Mouse (Mus musculus) hindbrain, embryonic 11.5 days (tissue): ENCODE measurements around the gene Rimbp2. TPM values are rescaled to one million over a fixed set of nuclear protein-coding genes. Genes with fewer than 3 reads are reported as not detected.

Source experiments
- ATAC-seq: fragments of 200-750 bp; cut with Nextera tagmentation; 2 replicates; pipeline ENCODE4 v1.8.0; 2017; ENCODE audit warnings: mild to moderate bottlenecking, moderate TSS enrichment, moderate library complexity; ENCODE audit not compliant: low FRiP score
- DNase-seq: peaks from one replicate; pipeline ENCODE4 v3.0.0-alpha.2; 2015; ENCODE audit warnings: low spot score
- H3K27ac ChIP-seq: fragments of 300-500 bp; sonication (generic); 2 replicates; pipeline ENCODE4 v1.5.1; 2014; ENCODE audit warnings: mild to moderate bottlenecking, low read depth, low read length
- H3K27me3 ChIP-seq: fragments of 300-500 bp; sonication (generic); 2 replicates; pipeline ENCODE4 v1.6.1; 2014; ENCODE audit warnings: mild to moderate bottlenecking, low read length, moderate library complexity, mixed read lengths; ENCODE audit not compliant: control insufficient read depth, insufficient read depth
- H3K36me3 ChIP-seq: fragments of 300-500 bp; sonication (generic); 2 replicates; pipeline ENCODE4 v1.6.1; 2014; ENCODE audit warnings: mild to moderate bottlenecking, low read length, moderate library complexity, mixed read lengths; ENCODE audit not compliant: control insufficient read depth, insufficient read depth
- H3K4me1 ChIP-seq: fragments of 300-500 bp; sonication (generic); replicated peaks from 2 replicates; pipeline ENCODE4 v1.6.1; 2014; ENCODE audit warnings: low read length, mixed read lengths; ENCODE audit not compliant: control insufficient read depth, insufficient read depth
- H3K4me2 ChIP-seq: fragments of 300-500 bp; sonication (generic); replicated peaks from 2 replicates; pipeline ENCODE4 v1.6.1; 2014; ENCODE audit warnings: mild to moderate bottlenecking, low read depth, low read length
- H3K4me3 ChIP-seq: fragments of 300-500 bp; sonication (generic); 2 replicates; pipeline ENCODE4 v1.5.1; 2014; ENCODE audit warnings: low read depth, low read length
- H3K9ac ChIP-seq: fragments of 300-500 bp; sonication (generic); 2 replicates; pipeline ENCODE4 v1.6.1; 2014; ENCODE audit warnings: low read depth, low read length
- H3K9me3 ChIP-seq: fragments of 300-500 bp; sonication (generic); 2 replicates; pipeline ENCODE4 v1.6.1; 2016; ENCODE audit warnings: low read length; ENCODE audit not compliant: control insufficient read depth
- WGBS: fragments of 180-500 bp; shearing (Covaris S2); extraction: QIAGEN DNeasy Blood & Tissue Kit; methylation state at CpG from one replicate; pipeline ENCODE4 v1.1.7; 2014; 5-methylcytosine and 5-hydroxymethylcytosine counted together
- polyA plus RNA-seq: library from polyadenylated mRNA; unstranded; fragments of >200 nt; fragmentation: Nextera tagmentation; extraction: Ambion mirVana; gene quantifications from 2 replicates; pipeline ENCODE4 v1.2.1, GENCODE M21; 2014

Rimbp2 gene
- polyA plus RNA-seq, 1 experiment from 2014 or later, result 1.4 TPM

DNA sequence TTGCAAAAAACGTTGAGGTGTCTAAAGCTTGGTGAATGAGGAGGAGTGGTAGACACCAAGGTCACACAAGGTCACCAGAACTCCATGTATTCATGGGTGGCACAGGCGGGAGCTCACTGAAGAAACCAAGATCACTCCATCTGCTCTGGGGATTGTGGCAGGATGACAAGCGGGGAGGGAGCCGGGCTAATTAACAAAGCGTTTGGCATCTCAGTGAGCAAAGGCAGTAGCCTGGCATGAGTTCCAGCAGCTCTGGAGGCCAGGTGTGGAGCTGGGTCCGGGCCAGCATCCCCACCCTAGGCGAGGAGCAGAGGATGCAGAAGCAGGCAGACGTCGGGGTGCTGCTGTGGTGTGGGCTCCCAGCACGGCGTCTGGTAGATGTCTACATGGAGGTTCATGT is 108.3 kb downstream of the Rimbp2 start:
- no peak overlapping the region for H3K27ac ChIP-seq
- DNase-seq (no peak), ATAC-seq (no peak)
- 87% methylated on average over 11 of the region's 11 CpGs for WGBS
- no peak overlapping the region for H3K4me3 ChIP-seq
- no peaks in the 10 kb centered on the region for H3K27me3 ChIP-seq
- no peak overlapping the region for H3K9ac ChIP-seq
- H3K4me2 ChIP-seq, result no peak overlapping the region
- no peaks in the 10 kb centered on the region for H3K9me3 ChIP-seq
- no peaks in the 10 kb centered on the region for H3K36me3 ChIP-seq
- H3K4me1 ChIP-seq, result no peaks in the 10 kb centered on the region

DNA sequence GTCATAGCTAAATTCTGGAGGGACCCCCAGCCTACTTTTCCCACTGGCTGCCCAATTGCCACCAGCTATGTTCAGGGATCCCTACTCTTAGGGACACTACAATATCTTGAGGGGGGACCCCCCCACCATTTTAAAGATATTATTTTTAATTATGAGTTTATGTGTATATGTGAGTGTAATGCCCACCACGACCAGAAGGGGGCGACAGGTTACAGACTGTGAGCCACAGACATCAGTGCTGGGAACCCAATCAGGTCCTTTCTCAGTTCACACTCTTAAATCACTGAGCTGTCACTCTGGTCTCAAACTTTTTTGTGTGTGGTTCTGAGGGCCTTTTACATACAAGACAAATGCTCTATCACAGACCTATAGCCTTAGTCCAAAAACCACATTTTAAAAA is 109.3 kb downstream of the Rimbp2 start:
- Histone ChIP-seq H3K9ac (no peak overlapping the region), H3K4me1 (no peaks in the 10 kb centered on the region), H3K4me3 (no peak overlapping the region), H3K4me2 (no peak overlapping the region), H3K27ac (no peak overlapping the region), H3K9me3 (no peaks in the 10 kb centered on the region), H3K36me3 (no peaks in the 10 kb centered on the region), H3K27me3 (no peaks in the 10 kb centered on the region)
- no peak for DNase-seq
- 44% methylated on average over 2 of the region's 2 CpGs for WGBS
- no peak for ATAC-seq

DNA sequence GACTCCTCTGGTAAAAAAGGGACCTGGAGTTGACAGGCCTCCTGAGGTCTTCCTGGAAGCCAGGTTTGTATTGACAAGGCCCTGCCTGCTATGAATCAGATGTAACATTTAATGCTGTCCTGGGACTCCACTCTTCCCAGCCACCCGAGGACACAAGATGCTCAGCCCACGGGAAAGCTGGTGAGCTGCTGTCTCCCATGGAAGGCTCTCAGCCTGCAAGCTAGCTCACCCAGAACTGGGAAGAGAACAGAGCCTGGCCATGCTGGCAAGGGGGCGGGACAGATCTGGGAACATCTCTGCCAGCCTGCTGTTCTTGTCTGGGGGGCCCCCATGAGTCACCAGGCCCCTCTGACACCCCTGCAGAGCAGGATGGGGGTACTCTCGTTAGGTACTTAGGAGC is 111.7 kb downstream of the Rimbp2 start:
- 66% methylated on average over 4 of the region's 4 CpGs for WGBS
- Histone ChIP-seq H3K27ac (no peak overlapping the region), H3K9ac (no peak overlapping the region), H3K4me2 (no peak overlapping the region), H3K4me3 (no peak overlapping the region), H3K27me3 (no peaks in the 10 kb centered on the region), H3K36me3 (no peaks in the 10 kb centered on the region), H3K4me1 (no peaks in the 10 kb centered on the region), H3K9me3 (no peaks in the 10 kb centered on the region)
- ATAC-seq, result no peak
- no peak for DNase-seq

DNA sequence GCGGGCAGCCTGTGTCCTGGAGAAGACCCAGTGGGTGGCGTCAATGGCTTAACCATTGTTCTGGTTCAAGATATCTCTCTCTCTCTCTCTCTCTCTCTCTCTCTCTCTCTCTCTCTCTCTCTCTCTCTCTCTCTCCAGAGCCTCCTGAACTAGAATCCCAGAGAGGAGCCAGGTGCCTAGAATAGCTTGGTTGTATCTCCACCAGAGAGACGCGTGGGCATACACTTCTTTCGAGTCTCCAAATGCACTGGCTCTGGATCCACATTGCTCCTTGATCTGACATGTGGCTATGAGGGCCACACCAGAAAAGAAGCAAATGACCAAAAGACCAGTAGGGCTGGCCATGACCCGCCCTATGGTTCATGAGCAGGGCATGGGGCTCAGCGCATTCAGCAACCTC is 116.2 kb downstream of the Rimbp2 start:
- Histone ChIP-seq H3K4me1 (no peaks in the 10 kb centered on the region), H3K4me2 (no peak overlapping the region), H3K36me3 (no peaks in the 10 kb centered on the region), H3K27ac (no peak overlapping the region), H3K9me3 (no peaks in the 10 kb centered on the region), H3K9ac (no peak overlapping the region), H3K4me3 (no peak overlapping the region), H3K27me3 (no peaks in the 10 kb centered on the region)
- WGBS, result 92% methylated on average over 7 of the region's 7 CpGs
- DNase-seq (no peak), ATAC-seq (no peak)

DNA sequence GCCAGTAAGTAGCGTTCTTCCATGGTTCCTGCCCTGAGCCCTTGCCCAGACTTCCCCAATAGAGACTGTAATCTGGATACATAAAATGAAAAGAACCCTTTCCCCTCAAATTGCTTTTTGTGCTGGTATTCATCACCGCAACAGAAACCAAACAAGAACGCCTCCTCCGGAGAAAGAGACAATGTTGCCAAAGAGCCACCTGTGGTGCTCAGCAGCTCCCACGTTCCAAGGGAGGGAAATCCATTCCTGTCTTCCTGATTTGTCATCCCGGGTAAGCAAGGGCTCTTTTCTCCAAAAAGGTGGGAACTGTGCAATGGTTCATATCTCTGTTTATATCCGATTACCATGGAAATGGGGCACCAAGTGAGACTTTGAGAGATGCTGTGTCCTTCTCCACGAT is 119.2 kb downstream of the Rimbp2 start:
- Histone ChIP-seq H3K36me3 (no peaks in the 10 kb centered on the region), H3K4me2 (no peak overlapping the region), H3K9ac (no peak overlapping the region), H3K27me3 (no peaks in the 10 kb centered on the region), H3K4me3 (no peak overlapping the region), H3K4me1 (no peaks in the 10 kb centered on the region), H3K27ac (no peak overlapping the region), H3K9me3 (no peaks in the 10 kb centered on the region)
- 57% methylated on average over 8 of the region's 8 CpGs for WGBS
- DNase-seq (no peak), ATAC-seq (no peak)

DNA sequence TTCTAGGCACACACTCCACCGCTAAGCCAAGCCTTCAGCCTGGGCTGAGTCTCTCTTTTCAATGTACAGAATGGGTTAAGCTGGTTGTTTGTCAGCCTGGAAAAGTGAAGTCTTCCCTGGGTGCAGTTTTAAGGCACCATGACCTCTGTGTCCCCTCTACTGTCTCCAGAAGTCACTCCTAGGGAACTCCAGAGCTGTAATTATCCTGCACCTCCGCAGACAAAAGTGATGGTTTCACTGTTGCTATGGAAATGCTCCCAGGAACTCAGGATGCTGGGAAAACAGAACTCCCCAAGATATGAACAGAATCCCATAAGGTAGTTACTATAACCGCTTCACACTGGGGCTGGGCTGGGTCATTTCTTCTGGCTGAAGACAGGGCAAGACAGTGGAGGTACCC is 130.4 kb downstream of the Rimbp2 start:
- DNase-seq, result no peak
- 84% methylated on average over 3 of the region's 3 CpGs for WGBS
- no peaks in the 10 kb centered on the region for H3K9me3 ChIP-seq
- H3K9ac ChIP-seq, result no peak overlapping the region
- no peaks in the 10 kb centered on the region for H3K27me3 ChIP-seq
- H3K36me3 ChIP-seq, result no peaks in the 10 kb centered on the region
- H3K27ac ChIP-seq, result no peak overlapping the region
- H3K4me3 ChIP-seq, result no peak overlapping the region
- no peak overlapping the region for H3K4me2 ChIP-seq
- no peaks in the 10 kb centered on the region for H3K4me1 ChIP-seq
- no peak for ATAC-seq

DNA sequence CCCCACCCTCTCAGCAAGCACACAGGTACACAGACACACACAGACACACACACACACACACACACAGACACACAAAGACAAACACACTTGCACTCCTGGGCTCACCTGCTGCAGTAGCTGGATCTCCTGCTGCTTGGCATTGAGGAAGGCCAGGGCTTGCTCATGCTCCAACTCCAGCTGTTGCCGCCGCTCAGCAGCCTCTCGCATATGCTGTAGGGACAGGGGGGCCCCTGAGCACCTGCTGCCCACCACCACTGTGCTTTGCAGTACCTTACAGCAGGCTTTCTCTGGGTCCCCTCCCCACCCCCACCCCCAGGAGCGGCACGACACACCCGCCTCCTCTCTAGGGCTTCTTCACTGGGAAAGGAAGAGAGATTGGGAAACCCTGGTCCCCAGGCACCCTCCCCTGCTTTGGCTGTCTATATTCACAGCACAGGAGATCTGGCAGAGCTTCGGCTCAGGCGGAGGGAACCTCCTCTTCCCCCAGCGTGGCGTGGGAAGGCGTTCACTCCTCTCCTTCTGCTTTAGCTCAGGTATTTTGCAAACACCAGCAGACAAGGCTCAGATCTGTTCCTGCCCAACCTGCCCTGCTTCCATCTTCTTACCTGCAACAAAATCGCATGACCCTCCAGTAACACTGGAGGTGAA is 133.5 kb downstream of the Rimbp2 start:
- ATAC-seq (no peak), DNase-seq (no peak)
- Histone ChIP-seq H3K36me3 (no peaks in the 10 kb centered on the region), H3K9ac (no peak overlapping the region), H3K27ac (no peak overlapping the region), H3K4me3 (no peak overlapping the region), H3K4me2 (no peak overlapping the region), H3K4me1 (no peaks in the 10 kb centered on the region), H3K27me3 (no peaks in the 10 kb centered on the region), H3K9me3 (no peaks in the 10 kb centered on the region)
- WGBS, result 66% methylated on average over 8 of the region's 12 CpGs

DNA sequence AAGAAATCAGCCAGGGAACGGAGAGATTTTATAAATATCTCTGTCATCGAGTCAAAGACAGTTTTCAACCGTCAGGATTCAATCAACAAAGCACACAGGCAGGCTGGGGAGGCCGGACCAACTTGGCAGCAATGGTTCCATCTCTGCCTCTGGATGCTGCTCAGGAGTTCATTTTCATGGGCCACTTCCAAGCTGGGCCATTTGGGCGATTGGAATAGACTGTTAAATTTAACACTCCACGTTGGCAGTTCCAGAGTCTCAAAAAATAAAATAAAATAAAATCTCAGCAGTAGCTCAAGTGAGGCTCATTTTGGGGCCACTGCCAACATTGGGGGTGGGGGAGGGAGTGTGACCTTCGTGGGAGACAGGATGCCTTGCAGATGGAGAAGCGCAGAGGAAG is 137.7 kb downstream of the Rimbp2 start:
- Histone ChIP-seq H3K4me1 (no peaks in the 10 kb centered on the region), H3K9me3 (no peaks in the 10 kb centered on the region), H3K4me3 (no peak overlapping the region), H3K27me3 (no peaks in the 10 kb centered on the region), H3K9ac (no peak overlapping the region), H3K27ac (no peak overlapping the region), H3K36me3 (no peaks in the 10 kb centered on the region), H3K4me2 (no peak overlapping the region)
- no peak for ATAC-seq
- DNase-seq, result no peak
- 71% methylated on average over 8 of the region's 8 CpGs for WGBS

DNA sequence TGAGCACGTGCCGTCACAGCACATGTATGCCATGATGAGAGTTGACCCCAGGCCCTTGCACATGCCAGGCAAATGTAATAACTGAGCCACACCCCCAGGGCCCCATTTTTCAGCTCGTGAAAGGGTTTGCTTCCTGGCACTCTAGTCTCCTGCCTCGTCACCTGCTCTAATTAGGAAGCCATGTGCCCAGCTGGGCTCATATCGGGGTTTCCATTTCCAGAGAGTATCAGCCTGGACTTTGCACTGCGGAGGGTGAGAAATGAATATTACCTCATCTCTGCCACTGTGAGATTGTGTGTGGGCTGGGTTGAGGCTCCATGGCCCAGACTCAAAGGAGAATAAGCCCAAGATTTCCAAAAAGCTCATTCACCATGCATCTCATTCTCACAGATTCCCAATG is 138.2 kb downstream of the Rimbp2 start:
- Histone ChIP-seq H3K4me1 (no peaks in the 10 kb centered on the region), H3K4me2 (no peak overlapping the region), H3K4me3 (no peak overlapping the region), H3K9ac (no peak overlapping the region), H3K36me3 (no peaks in the 10 kb centered on the region), H3K27me3 (no peaks in the 10 kb centered on the region), H3K9me3 (no peaks in the 10 kb centered on the region), H3K27ac (no peak overlapping the region)
- no peak for DNase-seq
- 72% methylated on average over 6 of the region's 6 CpGs for WGBS
- no peak for ATAC-seq
